Mouse (Mus musculus): ENCODE data around the gene Zfp948.

GRCm38 (mm10) chr17:21535096-21536001 is 31.5 kb upstream of the Zfp948 start, which contains the start of gene Zfp52:
- TF ChIP-seq CTCF (conservative IDR thresholded peaks at IDR 0.05 in 1 of 2, IDR thresholded peaks at IDR 0.05 in 1 of 2; ENCODE audit: low read depth in 2 of 2, low read length in 2 of 2) (no peak), USF1 (IDR thresholded peaks at IDR 0.05; ENCODE audit: low read depth, low read length) (no peak), JUND (conservative IDR thresholded peaks at IDR 0.05; ENCODE audit: low read depth, low read length) (no peak), MAFK (IDR thresholded peaks at IDR 0.05; ENCODE audit: insufficient replicate concordance, low read length) (peak; percentile 78; the same call in 1 of the 2 replicates), POLR2A (IDR thresholded peaks at IDR 0.05; ENCODE audit: low read depth, low read length) (peak; percentile 75), EP300 (IDR thresholded peaks at IDR 0.05; ENCODE audit: low read length) (peak; percentile 38; the same call in 1 of the 2 replicates), MYC (IDR thresholded peaks at IDR 0.05; ENCODE audit: low read depth, low read length) (no peak)
